Mouse (Mus musculus) stomach, embryonic 14.5 days (tissue): ENCODE data around the gene Klhl1. TPM values are rescaled to one million over a fixed set of nuclear protein-coding genes. Genes with fewer than 3 reads are reported as not detected.

Experiments
- ATAC-seq: fragments of 200-750 bp; cut with Nextera tagmentation; 2 replicates; pipeline ENCODE4 v1.8.0; 2017; ENCODE audit warnings: low read depth, moderate TSS enrichment; ENCODE audit not compliant: insufficient number of reproducible peaks, insufficient read depth, low FRiP score
- H3K27ac ChIP-seq: fragments of 300-500 bp; sonication (generic); 2 replicates; pipeline ENCODE4 v1.5.1; 2014; ENCODE audit warnings: mild to moderate bottlenecking, low read length, moderate library complexity, mixed read lengths
- H3K27me3 ChIP-seq: fragments of 300-500 bp; sonication (generic); 2 replicates; pipeline ENCODE4 v1.6.1; 2014; ENCODE audit warnings: low read length, control low read depth, mixed read lengths; ENCODE audit not compliant: control insufficient read depth, insufficient read depth
- H3K36me3 ChIP-seq: fragments of 300-500 bp; sonication (generic); 2 replicates; pipeline ENCODE4 v1.6.1; 2014; ENCODE audit warnings: mild to moderate bottlenecking, control low read depth, low read length, moderate library complexity, mixed read lengths; ENCODE audit not compliant: control insufficient read depth, insufficient read depth
- H3K4me1 ChIP-seq: fragments of 300-500 bp; sonication (generic); 2 replicates; pipeline ENCODE4 v1.6.1; 2014; ENCODE audit warnings: low read length, control low read depth, mixed read lengths; ENCODE audit not compliant: control insufficient read depth, insufficient read depth
- H3K4me2 ChIP-seq: fragments of 300-500 bp; sonication (generic); replicated peaks from 2 replicates; pipeline ENCODE4 v1.6.1; 2014; ENCODE audit warnings: low read depth, low read length, control low read depth
- H3K4me3 ChIP-seq: fragments of 300-500 bp; sonication (generic); 2 replicates; pipeline ENCODE4 v1.5.1; 2014; ENCODE audit warnings: low read depth, low read length, control low read depth
- H3K9ac ChIP-seq: fragments of 300-500 bp; sonication (generic); replicated peaks from 2 replicates; pipeline ENCODE4 v1.6.1; 2014; ENCODE audit warnings: low read depth, mild to moderate bottlenecking, control low read depth, low read length, moderate library complexity, mixed read lengths
- H3K9me3 ChIP-seq: fragments of 300-500 bp; sonication (generic); 2 replicates; pipeline ENCODE4 v1.6.1; 2016; ENCODE audit warnings: low read depth, low read length, control low read depth; ENCODE audit not compliant: control insufficient read depth
- WGBS: fragments of 180-500 bp; shearing (Covaris S2); extraction: QIAGEN DNeasy Blood & Tissue Kit; methylation state at CpG from one replicate; pipeline ENCODE4 v1.1.7; 2014; 5-methylcytosine and 5-hydroxymethylcytosine counted together
- polyA plus RNA-seq: library from polyadenylated mRNA; unstranded; fragments of >200 nt; fragmentation: Nextera tagmentation; extraction: Ambion mirVana; gene quantifications from 2 replicates; pipeline ENCODE4 v1.2.1, GENCODE M21; 2014

The Klhl1 gene
- 0.60 and 1.4 TPM in 2 replicates for polyA plus RNA-seq

GRCm38 (mm10) chr14:96518954-96519682 lies at the start of gene Klhl1:
Gene Klhl1, minus strand, starts transcription at chr14:96519102.
- Histone ChIP-seq H3K27me3 (no peaks in the 10 kb centered on the region), H3K27ac (no peak within 1 kb of the TSS), H3K36me3 (no peaks in the 10 kb centered on the region), H3K9me3 (no peaks in the 10 kb centered on the region), H3K4me1 (no peaks in the 10 kb centered on the region), H3K4me2 (peak within 1 kb of the TSS; percentile 96), H3K9ac (0 out of 2 replicates have a peak within 1 kb of the TSS, but pooled peaks have one; percentile 25), H3K4me3 (peak within 1 kb of the TSS; percentile 39)
- WGBS, result 46% methylated on average over 13 of the region's 13 CpGs
- 0 out of 2 replicates have a peak, but pooled peaks have one; percentile 67 for ATAC-seq

- 88% methylated on average over 2 of the region's 2 CpGs for WGBS
- H3K4me2 ChIP-seq, result no peak overlapping the region
- H3K27ac ChIP-seq, result no peak overlapping the region
- no peak overlapping the region for H3K4me3 ChIP-seq
- H3K9me3 ChIP-seq, result no peaks in the 10 kb centered on the region
- ATAC-seq, result no peak
- no peaks in the 10 kb centered on the region for H3K36me3 ChIP-seq
- no peaks in the 10 kb centered on the region for H3K27me3 ChIP-seq
- no peaks in the 10 kb centered on the region for H3K4me1 ChIP-seq
- H3K9ac ChIP-seq, result no peak overlapping the region
Observed at GRCm38 (mm10) chr14:96553668-96554067, 34.8 kb upstream of the Klhl1 start.

- Histone ChIP-seq H3K9ac (0 out of 2 replicates have a peak overlapping the region, but pooled peaks have one; percentile 25), H3K4me3 (peak overlapping the region; percentile 39), H3K27ac (no peak overlapping the region), H3K9me3 (no peaks in the 10 kb centered on the region), H3K4me2 (peak overlapping the region; percentile 96), H3K27me3 (no peaks in the 10 kb centered on the region), H3K4me1 (no peaks in the 10 kb centered on the region), H3K36me3 (no peaks in the 10 kb centered on the region)
- peak; percentile 79 for ATAC-seq
- WGBS, result 1% methylated on average over 35 of the region's 35 CpGs
Observed at GRCm38 (mm10) chr14:96518151-96518953, 550 bp downstream of the Klhl1 start.

- Histone ChIP-seq H3K27ac (no peak overlapping the region), H3K4me2 (peak overlapping the region; percentile 96), H3K4me3 (peak overlapping the region; percentile 39), H3K9ac (no peak overlapping the region), H3K27me3 (no peaks in the 10 kb centered on the region), H3K36me3 (no peaks in the 10 kb centered on the region), H3K9me3 (no peaks in the 10 kb centered on the region), H3K4me1 (no peaks in the 10 kb centered on the region)
- peak; percentile 44; the same call in 1 of the 2 replicates for ATAC-seq
- 6% methylated on average over 9 of the region's 9 CpGs for WGBS
Observed at GRCm38 (mm10) chr14:96517727-96518126, 1.2 kb downstream of the Klhl1 start.

GRCm38 (mm10) chr14:96499936-96500335 lies 19.0 kb downstream of the Klhl1 start:
- Histone ChIP-seq H3K9ac (no peak overlapping the region), H3K27ac (no peak overlapping the region), H3K4me3 (no peak overlapping the region), H3K4me2 (no peak overlapping the region), H3K4me1 (no peaks in the 10 kb centered on the region), H3K9me3 (no peaks in the 10 kb centered on the region), H3K36me3 (no peaks in the 10 kb centered on the region), H3K27me3 (no peaks in the 10 kb centered on the region)
- 86% methylated on average over 2 of the region's 2 CpGs for WGBS
- no peak for ATAC-seq

GRCm38 (mm10) chr14:96471812-96472211 lies 47.1 kb downstream of the Klhl1 start:
- H3K4me1 ChIP-seq, result no peaks in the 10 kb centered on the region
- WGBS, result 87% methylated on average over 2 of the region's 2 CpGs

GRCm38 (mm10) chr14:96471336-96471735 lies 47.6 kb downstream of the Klhl1 start:
- H3K9ac ChIP-seq, result no peak overlapping the region
- H3K27me3 ChIP-seq, result no peaks in the 10 kb centered on the region
- no peaks in the 10 kb centered on the region for H3K9me3 ChIP-seq
- no peak overlapping the region for H3K4me3 ChIP-seq
- H3K36me3 ChIP-seq, result no peaks in the 10 kb centered on the region
- H3K27ac ChIP-seq, result no peak overlapping the region
- ATAC-seq, result no peak
- no peak overlapping the region for H3K4me2 ChIP-seq
- H3K4me1 ChIP-seq, result no peaks in the 10 kb centered on the region

More at GRCm38 (mm10) chr14:96471812-96472211, 47.1 kb downstream of the Klhl1 start:
- Histone ChIP-seq H3K27me3 (no peaks in the 10 kb centered on the region), H3K4me2 (no peak overlapping the region), H3K9ac (no peak overlapping the region), H3K4me3 (no peak overlapping the region), H3K36me3 (no peaks in the 10 kb centered on the region), H3K9me3 (no peaks in the 10 kb centered on the region), H3K27ac (no peak overlapping the region)
- no peak for ATAC-seq

- 70% methylated on average over 2 of the region's 2 CpGs for WGBS
- ATAC-seq, result no peak
Observed at GRCm38 (mm10) chr14:96461756-96462155, 57.1 kb downstream of the Klhl1 start.

More at GRCm38 (mm10) chr14:96461756-96462155, 57.1 kb downstream of the Klhl1 start:
- no peaks in the 10 kb centered on the region for H3K9me3 ChIP-seq
- H3K27me3 ChIP-seq, result no peaks in the 10 kb centered on the region
- H3K4me2 ChIP-seq, result no peak overlapping the region
- H3K4me3 ChIP-seq, result no peak overlapping the region
- no peak overlapping the region for H3K9ac ChIP-seq
- H3K27ac ChIP-seq, result no peak overlapping the region
- no peaks in the 10 kb centered on the region for H3K36me3 ChIP-seq
- H3K4me1 ChIP-seq, result no peaks in the 10 kb centered on the region
